Mouse (Mus musculus): ENCODE measurements around the gene Cdhr2.
A peak's percentile ranks its signal among the peaks of the same experiment; 100 is the strongest.

Cdhr2 gene

GRCm38 (mm10) chr13:54693558-54694347, 7.5 kb upstream of the Cdhr2 start, which contains the start of gene Rnf44:
Gene Rnf44, minus strand, starts transcription at chr13:54693907.
- peak; percentile 97 for DNase-seq (ENCODE audit: low read depth)

- DNase-seq (ENCODE audit: low read depth): no peak
Observed at GRCm38 (mm10) chr13:54694348-54695060, 6.8 kb upstream of the Cdhr2 start.

GRCm38 (mm10) chr13:54695479-54696230, 5.6 kb upstream of the Cdhr2 start:
- DNase-seq (ENCODE audit: low read depth): no peak

- DNase-seq (ENCODE audit: low read depth): no peak
Observed at GRCm38 (mm10) chr13:54702507-54702906, 1.2 kb downstream of the Cdhr2 start.

GRCm38 (mm10) chr13:54704890-54705289, 3.6 kb downstream of the Cdhr2 start:
- no peak for DNase-seq (ENCODE audit: low read depth)

- no peak for DNase-seq (ENCODE audit: low read depth)
Observed at GRCm38 (mm10) chr13:54710866-54711265, 9.6 kb downstream of the Cdhr2 start.

GRCm38 (mm10) chr13:54714393-54714792, 13.1 kb downstream of the Cdhr2 start:
- no peak for DNase-seq (ENCODE audit: low read depth)

GRCm38 (mm10) chr13:54714996-54715395, 13.7 kb downstream of the Cdhr2 start:
- DNase-seq (ENCODE audit: low read depth): no peak

- no peak for DNase-seq (ENCODE audit: low read depth)
Observed at GRCm38 (mm10) chr13:54716916-54717315, 15.7 kb downstream of the Cdhr2 start.

- no peak for DNase-seq (ENCODE audit: low read depth)
Observed at GRCm38 (mm10) chr13:54723143-54723542, 21.9 kb downstream of the Cdhr2 start.

- DNase-seq (ENCODE audit: low read depth): no peak
Observed at GRCm38 (mm10) chr13:54726131-54726530, 24.9 kb downstream of the Cdhr2 start.

GRCm38 (mm10) chr13:54736931-54737330, 35.7 kb downstream of the Cdhr2 start:
- no peak for DNase-seq (ENCODE audit: low read depth)

- no peak for DNase-seq (ENCODE audit: low read depth)
Observed at GRCm38 (mm10) chr13:54737488-54738212, 36.4 kb downstream of the Cdhr2 start.

GRCm38 (mm10) chr13:54738213-54738601, 36.9 kb downstream of the Cdhr2 start:
- no peak for DNase-seq (ENCODE audit: low read depth)

GRCm38 (mm10) chr13:54746110-54746509, 44.8 kb downstream of the Cdhr2 start:
- no peak for DNase-seq (ENCODE audit: low read depth)

GRCm38 (mm10) chr13:54746896-54747295, 45.6 kb downstream of the Cdhr2 start:
- DNase-seq (ENCODE audit: low read depth): no peak

GRCm38 (mm10) chr13:54748190-54748589, 46.9 kb downstream of the Cdhr2 start:
- DNase-seq (ENCODE audit: low read depth): no peak

- no peak for DNase-seq (ENCODE audit: low read depth)
Observed at GRCm38 (mm10) chr13:54748721-54749060, 47.4 kb downstream of the Cdhr2 start.

- DNase-seq (ENCODE audit: low read depth): no peak
Observed at GRCm38 (mm10) chr13:54749061-54749863, 48.0 kb downstream of the Cdhr2 start.

GRCm38 (mm10) chr13:54749864-54750411, 48.7 kb downstream of the Cdhr2 start, which contains the start of gene Gprin1:
Gene Gprin1, minus strand, starts transcription at chr13:54749874.
- no peak for DNase-seq (ENCODE audit: low read depth)

- DNase-seq (ENCODE audit: low read depth): peak; percentile 44
Observed at GRCm38 (mm10) chr13:54750699-54751098, 49.4 kb downstream of the Cdhr2 start.
